11 mouse cellular contexts compared by ENCODE assay signal in genomic region chr13:81332018-81332417, GRCm38 (mm10).
A peak's percentile ranks its signal among the peaks of the same experiment; 100 is the strongest.
DNase-seq lines count a peak whose midpoint lies in the region; ATAC-seq and TF ChIP-seq lines count a peak whose summit lies in the region.
"Had no signal": no experiment of that assay in that cellular context is flagged by ENCODE, and none has a peak within 500 bp of the region (broad histone marks: within the 10 kb centered on the region; RNA-seq: fewer than 3 reads in every experiment).

No protein-coding gene starts in this region.

- H3K4me3 ChIP-seq in liver, adult 2 months (ENCODE audit: insufficient read depth, low read depth, low read length): no peak overlapping the region
- no peak overlapping the region for H3K4me3 ChIP-seq in liver, embryonic 12.5 days
- H3K4me3 ChIP-seq in intestine, embryonic 16.5 days (ENCODE audit: low read length): no peak overlapping the region
- no peak overlapping the region for H3K4me3 ChIP-seq in liver, embryonic 13.5 days (replicated peaks)
- H3K4me3 ChIP-seq: limb, embryonic 15.5 days had no signal

- peaks cover 42% of the 10 kb centered on the region for H3K4me1 ChIP-seq in liver, adult 2 months (ENCODE audit: control insufficient read depth, insufficient read depth, low read length)
- no peaks in the 10 kb centered on the region for H3K4me1 ChIP-seq in liver, embryonic 12.5 days
- peaks cover 4% of the 10 kb centered on the region for H3K4me1 ChIP-seq in intestine, embryonic 16.5 days (ENCODE audit: control insufficient read depth, insufficient read depth, low read length)
- H3K4me1 ChIP-seq in liver, embryonic 13.5 days (replicated peaks): peaks cover 6% of the 10 kb centered on the region; the same call in 1 of the 2 replicates
- H3K4me1 ChIP-seq: limb, embryonic 15.5 days had no signal

- H3K36me3 ChIP-seq in liver, adult 2 months (ENCODE audit: control insufficient read depth, insufficient read depth, low read length): no peaks in the 10 kb centered on the region
- no peaks in the 10 kb centered on the region for H3K36me3 ChIP-seq in liver, embryonic 12.5 days
- no peaks in the 10 kb centered on the region for H3K36me3 ChIP-seq in intestine, embryonic 16.5 days (ENCODE audit: control insufficient read depth, insufficient read depth, low read length)
- no peaks in the 10 kb centered on the region for H3K36me3 ChIP-seq in liver, embryonic 13.5 days
- H3K36me3 ChIP-seq: limb, embryonic 15.5 days had no signal

- no peak for ATAC-seq in liver, embryonic 12.5 days
- peak; percentile 97 for ATAC-seq in intestine, embryonic 16.5 days
- ATAC-seq in liver, embryonic 13.5 days (ENCODE audit: low read depth): peak; percentile 23; the same call in 1 of the 2 replicates

- TF ChIP-seq POLR2A in liver, adult 2 months (IDR thresholded peaks at IDR 0.05; ENCODE audit: extremely low read depth, insufficient read depth, low read length): no peak

- TF ChIP-seq CTCF in liver, adult 2 months (IDR thresholded peaks at IDR 0.05; ENCODE audit: low read depth, low read length): no peak

- 12% methylated on average over 3 of the region's 3 CpGs for WGBS in liver, adult 2 months
- 22% methylated on average over 3 of the region's 3 CpGs for WGBS in liver, embryonic 12.5 days (ENCODE audit: insufficient replicate concordance)
- 23% methylated on average over 3 of the region's 3 CpGs for WGBS in intestine, embryonic 16.5 days
- WGBS in liver, embryonic 13.5 days (ENCODE audit: insufficient replicate concordance): 26% methylated on average over 3 of the region's 3 CpGs

- no peaks in the 10 kb centered on the region for H3K27me3 ChIP-seq in liver, adult 2 months (ENCODE audit: control insufficient read depth, insufficient read depth, low read length)
- H3K27me3 ChIP-seq in liver, embryonic 12.5 days (replicated peaks): no peaks in the 10 kb centered on the region
- H3K27me3 ChIP-seq in intestine, embryonic 16.5 days (replicated peaks; ENCODE audit: control insufficient read depth, insufficient read depth, low read length): no peaks in the 10 kb centered on the region
- H3K27me3 ChIP-seq in liver, embryonic 13.5 days: no peaks in the 10 kb centered on the region
- H3K27me3 ChIP-seq: limb, embryonic 15.5 days had no signal

- H3K9me3 ChIP-seq in liver, embryonic 12.5 days (replicated peaks): no peaks in the 10 kb centered on the region
- H3K9me3 ChIP-seq in intestine, embryonic 16.5 days (ENCODE audit: control insufficient read depth, low read length): no peaks in the 10 kb centered on the region
- H3K9me3 ChIP-seq in liver, embryonic 13.5 days (replicated peaks): no peaks in the 10 kb centered on the region
- H3K9me3 ChIP-seq: limb, embryonic 15.5 days had no signal

- no peaks in the 10 kb centered on the region for H3K79me2 ChIP-seq in liver, adult 2 months (ENCODE audit: control insufficient read depth, insufficient read depth, low read length)

- H3K9ac ChIP-seq in liver, adult 2 months (ENCODE audit: low read depth, low read length): no peak overlapping the region
- H3K9ac ChIP-seq in liver, embryonic 12.5 days: no peak overlapping the region
- no peak overlapping the region for H3K9ac ChIP-seq in intestine, embryonic 16.5 days (ENCODE audit: low read depth, low read length)
- H3K9ac ChIP-seq in liver, embryonic 13.5 days: no peak overlapping the region
- H3K9ac ChIP-seq: limb, embryonic 15.5 days had no signal

- H3K27ac ChIP-seq in liver, adult 2 months (replicated peaks; ENCODE audit: insufficient read depth, low read depth, low read length): peak overlapping the region; percentile 72
- H3K27ac ChIP-seq in liver, embryonic 12.5 days: no peak overlapping the region
- peak overlapping the region; percentile 57 for H3K27ac ChIP-seq in intestine, embryonic 16.5 days (ENCODE audit: low read length)
- no peak overlapping the region for H3K27ac ChIP-seq in liver, embryonic 13.5 days
- H3K27ac ChIP-seq: limb, embryonic 15.5 days had no signal

- peak; percentile 77 for DNase-seq in liver, adult 2 months (ENCODE audit: extremely low read depth, low read depth, low spot score)
- DNase-seq in embryo, embryonic 11 days: peak; percentile 32
- DNase-seq in liver, embryonic 13.5 days: no peak
- no peak for DNase-seq in layer of hippocampus, adult 8-10 months (ENCODE audit: low spot score in 2 of 2)
- no peak for DNase-seq in urinary bladder, postnatal 10 days (ENCODE audit: low spot score)
- no peak for DNase-seq in layer of hippocampus, postnatal 36 days
- DNase-seq: gastrocnemius, postnatal 14 days; thymus, postnatal 36 days had no signal

- H3K4me2 ChIP-seq in liver, embryonic 12.5 days: no peak overlapping the region
- H3K4me2 ChIP-seq in intestine, embryonic 16.5 days (ENCODE audit: low read depth, low read length): no peak overlapping the region
- H3K4me2 ChIP-seq in liver, embryonic 13.5 days: no peak overlapping the region
- H3K4me2 ChIP-seq: limb, embryonic 15.5 days had no signal

Comparison
In these comparisons a context has a peak if more than half of its experiments do, and no peak if none do; other contexts are left out.
1. DNase-seq: peak in liver, adult 2 months (single experiment) and embryo, embryonic 11 days (single experiment); none in liver, embryonic 13.5 days (single experiment), layer of hippocampus, adult 8-10 months (0 of 2), urinary bladder, postnatal 10 days (single experiment) and layer of hippocampus, postnatal 36 days (0 of 2).
2. H3K27ac ChIP-seq: peak in liver, adult 2 months (single experiment) and intestine, embryonic 16.5 days (single experiment); none in liver, embryonic 12.5 days (single experiment) and liver, embryonic 13.5 days (single experiment).